Mouse (Mus musculus): ENCODE results near the gene Tab1. TPM values are rescaled to one million over a fixed set of nuclear protein-coding genes. Genes with fewer than 3 reads are reported as not detected.
A peak's percentile ranks its signal among the peaks of the same experiment; 100 is the strongest.

Gene Tab1
- polyA plus RNA-seq, 1 experiment from 2014 or later, result 38.3 TPM

GRCm38 (mm10) chr15:80160223-80160622 is 27.3 kb downstream of the Tab1 start:
- H3K4me2 ChIP-seq, result no peak overlapping the region
- no peak overlapping the region for H3K4me3 ChIP-seq
- no peaks in the 10 kb centered on the region for H3K9me3 ChIP-seq
- ATAC-seq (ENCODE audit: low FRiP score), result no peak
- no peaks in the 10 kb centered on the region for H3K27me3 ChIP-seq
- no peak overlapping the region for H3K9ac ChIP-seq
- H3K36me3 ChIP-seq, result peaks cover 74% of the 10 kb centered on the region
- 89% methylated on average over 13 of the region's 13 CpGs for WGBS
- peak overlapping the region; percentile 49; the same call in 1 of the 2 replicates for H3K27ac ChIP-seq
- H3K4me1 ChIP-seq (replicated peaks), result peaks cover 5% of the 10 kb centered on the region; the same call in 1 of the 2 replicates

GRCm38 (mm10) chr15:80160726-80161125 is 27.8 kb downstream of the Tab1 start:
- no peaks in the 10 kb centered on the region for H3K27me3 ChIP-seq
- no peak for ATAC-seq (ENCODE audit: low FRiP score)
- WGBS, result 85% methylated on average over 4 of the region's 4 CpGs
- H3K9me3 ChIP-seq, result no peaks in the 10 kb centered on the region
- no peak overlapping the region for H3K4me2 ChIP-seq
- H3K4me1 ChIP-seq (replicated peaks), result peaks cover 5% of the 10 kb centered on the region; the same call in 1 of the 2 replicates
- no peak overlapping the region for H3K4me3 ChIP-seq
- H3K9ac ChIP-seq, result no peak overlapping the region
- H3K27ac ChIP-seq, result no peak overlapping the region
- peaks cover 69% of the 10 kb centered on the region for H3K36me3 ChIP-seq

- no peak overlapping the region for H3K4me3 ChIP-seq
- H3K9me3 ChIP-seq, result no peaks in the 10 kb centered on the region
- H3K9ac ChIP-seq, result no peak overlapping the region
- H3K4me1 ChIP-seq (replicated peaks), result peaks cover 5% of the 10 kb centered on the region; the same call in 1 of the 2 replicates
- 86% methylated on average over 3 of the region's 3 CpGs for WGBS
- H3K27ac ChIP-seq, result no peak overlapping the region
- no peaks in the 10 kb centered on the region for H3K27me3 ChIP-seq
- no peak for ATAC-seq (ENCODE audit: low FRiP score)
- no peak overlapping the region for H3K4me2 ChIP-seq
- peaks cover 65% of the 10 kb centered on the region for H3K36me3 ChIP-seq
Observed at GRCm38 (mm10) chr15:80161199-80161598, 28.3 kb downstream of the Tab1 start.

DNA sequence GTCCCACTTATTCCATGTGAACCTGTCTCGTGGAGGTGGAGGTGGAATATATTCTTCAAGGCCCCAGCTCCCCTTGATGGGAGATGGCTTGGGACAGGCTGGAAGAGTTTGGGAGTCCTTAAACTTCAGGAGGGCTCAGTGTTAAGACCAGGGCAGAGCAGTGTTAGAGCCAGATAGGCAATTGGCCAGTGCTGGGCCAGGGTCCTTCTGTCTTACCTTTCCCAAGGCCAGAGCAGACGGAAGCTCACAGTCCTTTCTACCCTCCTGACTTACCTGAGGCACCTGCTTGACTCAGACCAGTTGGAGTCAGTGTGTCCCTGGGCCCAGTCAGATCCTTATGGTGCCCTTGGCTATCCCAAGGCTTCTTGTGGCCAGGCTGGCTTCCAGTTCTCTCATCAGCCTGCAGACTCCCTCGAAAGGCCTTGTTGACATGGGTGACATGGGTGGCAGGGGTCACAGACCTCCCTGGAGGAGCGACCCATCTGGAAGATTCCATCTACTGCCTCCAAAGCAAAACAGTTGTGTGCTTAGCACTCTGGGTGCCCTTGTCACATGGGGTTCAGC is 29.6 kb downstream of the Tab1 start:
- no peak overlapping the region for H3K4me3 ChIP-seq
- no peak overlapping the region for H3K4me2 ChIP-seq
- H3K27me3 ChIP-seq, result no peaks in the 10 kb centered on the region
- H3K9me3 ChIP-seq, result no peaks in the 10 kb centered on the region
- H3K36me3 ChIP-seq, result peaks cover 52% of the 10 kb centered on the region
- ATAC-seq (ENCODE audit: low FRiP score), result no peak
- H3K4me1 ChIP-seq (replicated peaks), result peaks cover 5% of the 10 kb centered on the region; the same call in 1 of the 2 replicates
- H3K27ac ChIP-seq, result no peak overlapping the region
- H3K9ac ChIP-seq, result no peak overlapping the region
- WGBS, result 95% methylated on average over 4 of the region's 4 CpGs

DNA sequence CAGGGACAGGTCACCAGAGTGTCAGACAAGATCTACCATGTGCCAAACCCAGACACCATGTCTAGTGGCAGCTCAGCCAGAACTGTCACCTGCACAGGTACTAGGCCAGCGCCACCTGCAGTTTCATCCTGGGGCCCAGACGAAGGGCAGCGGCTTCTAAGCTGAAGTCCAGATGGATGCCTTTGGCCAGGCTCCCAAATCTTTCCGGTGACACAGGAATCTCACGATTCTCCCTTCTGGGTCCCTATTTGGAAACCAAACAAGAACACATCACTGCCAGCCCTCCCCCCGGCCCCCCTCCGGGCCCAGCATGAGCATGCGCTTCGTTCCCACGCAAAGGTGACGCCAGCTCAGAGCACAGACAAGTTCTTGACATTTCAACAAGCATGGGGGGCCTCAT is 30.3 kb downstream of the Tab1 start:
- Histone ChIP-seq H3K36me3 (peaks cover 44% of the 10 kb centered on the region), H3K4me1 (replicated peaks) (peaks cover 5% of the 10 kb centered on the region; the same call in 1 of the 2 replicates), H3K4me3 (no peak overlapping the region), H3K27me3 (no peaks in the 10 kb centered on the region), H3K27ac (no peak overlapping the region), H3K9me3 (no peaks in the 10 kb centered on the region), H3K9ac (no peak overlapping the region), H3K4me2 (no peak overlapping the region)
- no peak for ATAC-seq (ENCODE audit: low FRiP score)
- whole genome bisulfite sequencing, result 82% methylated on average over 11 of the region's 11 CpGs

GRCm38 (mm10) chr15:80163716-80164115 is 30.8 kb downstream of the Tab1 start:
- 84% methylated on average over 4 of the region's 4 CpGs for WGBS
- Histone ChIP-seq H3K4me1 (replicated peaks) (peaks cover 5% of the 10 kb centered on the region; the same call in 1 of the 2 replicates), H3K27ac (no peak overlapping the region), H3K36me3 (peaks cover 39% of the 10 kb centered on the region), H3K9ac (no peak overlapping the region), H3K4me2 (no peak overlapping the region), H3K27me3 (no peaks in the 10 kb centered on the region), H3K9me3 (no peaks in the 10 kb centered on the region), H3K4me3 (no peak overlapping the region)
- ATAC-seq (ENCODE audit: low FRiP score), result no peak

DNA sequence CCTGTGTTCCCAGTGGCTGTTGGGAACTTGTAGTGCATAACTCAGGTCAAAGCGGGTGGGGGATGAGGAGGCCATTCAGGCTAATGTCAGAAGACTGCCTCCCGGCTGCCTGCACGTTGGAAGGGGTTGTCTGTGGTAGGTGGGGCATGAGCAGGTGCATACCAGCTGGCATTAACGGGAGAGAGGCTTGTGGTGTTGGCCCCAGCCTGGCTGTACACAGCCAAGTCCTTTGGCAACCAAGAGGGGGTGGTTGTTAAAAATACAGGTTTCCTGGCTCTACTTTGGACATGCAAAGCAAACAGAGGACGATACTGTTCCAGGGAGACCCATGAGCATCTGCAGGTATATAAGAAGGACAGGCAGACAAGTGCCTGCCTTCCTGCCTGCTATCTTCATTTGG is 32.5 kb downstream of the Tab1 start:
- 54% methylated on average over 5 of the region's 5 CpGs for WGBS

DNA sequence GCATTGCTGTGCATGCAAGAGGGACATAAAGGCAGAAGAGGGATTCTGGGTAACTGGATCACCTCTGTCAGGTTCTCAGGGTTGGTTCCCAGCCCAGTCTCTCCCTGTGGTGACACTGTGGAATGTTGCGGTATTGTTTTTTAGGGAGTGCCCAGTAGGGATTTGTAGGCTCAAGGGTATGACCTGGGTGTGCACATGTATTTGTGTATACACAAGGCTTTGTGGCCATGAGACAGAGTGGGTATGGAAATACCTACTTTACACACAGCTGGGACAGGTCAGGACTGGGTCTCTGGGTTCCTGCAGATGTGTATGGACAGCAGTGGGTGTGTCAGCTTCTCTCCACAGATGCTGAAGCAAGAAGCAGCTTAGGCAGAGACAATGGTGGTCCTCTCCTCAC is 36.6 kb downstream of the Tab1 start:
- Histone ChIP-seq H3K9me3 (no peaks in the 10 kb centered on the region), H3K4me1 (replicated peaks) (peaks cover 15% of the 10 kb centered on the region), H3K27ac (no peak overlapping the region), H3K9ac (no peak overlapping the region), H3K36me3 (no peaks in the 10 kb centered on the region), H3K27me3 (0 out of 2 replicates have a peak, but pooled peaks cover 4% of the 10 kb centered on the region), H3K4me2 (no peak overlapping the region), H3K4me3 (no peak overlapping the region)
- WGBS, result 90% methylated on average over 1 of the region's 1 CpGs
- no peak for ATAC-seq (ENCODE audit: low FRiP score)

More for the DNA sequence above, 32.5 kb downstream of the Tab1 start:
- Histone ChIP-seq H3K4me3 (no peak overlapping the region), H3K4me2 (no peak overlapping the region), H3K9me3 (no peaks in the 10 kb centered on the region), H3K27me3 (no peaks in the 10 kb centered on the region), H3K9ac (no peak overlapping the region), H3K27ac (no peak overlapping the region), H3K4me1 (replicated peaks) (no peaks in the 10 kb centered on the region; the same call in 1 of the 2 replicates), H3K36me3 (peaks cover 23% of the 10 kb centered on the region)
- no peak for ATAC-seq (ENCODE audit: low FRiP score)

GRCm38 (mm10) chr15:80170357-80170756 is 37.4 kb downstream of the Tab1 start:
- Histone ChIP-seq H3K27ac (no peak overlapping the region), H3K4me2 (no peak overlapping the region), H3K4me3 (no peak overlapping the region), H3K4me1 (replicated peaks) (peaks cover 24% of the 10 kb centered on the region), H3K36me3 (no peaks in the 10 kb centered on the region), H3K27me3 (0 out of 2 replicates have a peak, but pooled peaks cover 4% of the 10 kb centered on the region), H3K9me3 (no peaks in the 10 kb centered on the region), H3K9ac (no peak overlapping the region)
- 47% methylated on average over 4 of the region's 4 CpGs for WGBS
- no peak for ATAC-seq (ENCODE audit: low FRiP score)

DNA sequence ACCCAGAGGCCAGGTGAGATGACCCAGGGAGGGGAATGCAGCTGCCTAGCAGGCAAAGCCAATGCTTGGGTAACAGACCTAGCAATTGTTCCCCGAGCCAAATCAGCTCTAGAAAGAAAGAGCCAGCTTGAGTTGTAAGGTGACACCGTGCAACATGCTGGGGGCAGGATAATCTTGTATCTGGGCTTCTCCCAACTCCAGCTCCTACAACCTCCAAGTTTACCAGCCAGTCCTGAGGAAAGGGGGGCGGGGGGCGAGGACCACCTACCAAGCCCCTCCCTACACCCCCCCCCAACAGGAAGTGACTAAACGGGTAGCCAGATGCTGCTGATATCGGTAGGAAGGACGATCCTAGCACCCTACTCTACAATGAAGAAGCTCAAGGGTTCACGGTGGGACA is 38.4 kb downstream of the Tab1 start:
- Histone ChIP-seq H3K9ac (no peak overlapping the region), H3K4me2 (no peak overlapping the region), H3K27ac (no peak overlapping the region), H3K4me3 (no peak overlapping the region), H3K4me1 (replicated peaks) (peaks cover 33% of the 10 kb centered on the region), H3K27me3 (0 out of 2 replicates have a peak, but pooled peaks cover 4% of the 10 kb centered on the region), H3K9me3 (no peaks in the 10 kb centered on the region), H3K36me3 (no peaks in the 10 kb centered on the region)
- WGBS, result 12% methylated on average over 8 of the region's 8 CpGs
- no peak for ATAC-seq (ENCODE audit: low FRiP score)

DNA sequence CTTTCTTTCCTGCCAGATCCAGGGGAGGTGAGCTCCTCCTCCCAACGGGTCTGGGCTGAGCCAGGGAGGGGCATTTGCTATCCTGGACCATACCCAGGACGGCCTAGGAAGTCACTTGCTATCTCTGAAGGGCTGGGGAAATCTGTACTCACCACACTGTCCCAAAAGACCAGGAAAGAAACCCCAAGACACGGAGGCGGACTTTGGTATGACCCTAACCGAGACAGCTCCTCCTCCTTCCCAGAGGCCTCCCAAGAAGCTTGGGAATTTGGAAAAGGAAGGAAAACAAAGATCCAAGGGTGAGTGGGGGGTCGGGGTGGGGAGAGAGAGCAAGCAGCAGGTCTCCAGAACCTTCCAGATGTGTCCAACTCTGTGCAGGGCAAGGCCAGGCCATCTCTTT is 38.9 kb downstream of the Tab1 start:
- Histone ChIP-seq H3K9me3 (no peaks in the 10 kb centered on the region), H3K27ac (no peak overlapping the region), H3K27me3 (0 out of 2 replicates have a peak, but pooled peaks cover 4% of the 10 kb centered on the region), H3K4me1 (replicated peaks) (peaks cover 38% of the 10 kb centered on the region), H3K4me2 (no peak overlapping the region), H3K9ac (no peak overlapping the region), H3K36me3 (no peaks in the 10 kb centered on the region), H3K4me3 (no peak overlapping the region)
- WGBS, result 21% methylated on average over 6 of the region's 6 CpGs
- no peak for ATAC-seq (ENCODE audit: low FRiP score)

- Histone ChIP-seq H3K4me3 (peak within 1 kb of the TSS; percentile 95), H3K4me1 (replicated peaks) (peaks cover 42% of the 10 kb centered on the region), H3K27me3 (0 out of 2 replicates have a peak, but pooled peaks cover 4% of the 10 kb centered on the region), H3K36me3 (no peaks in the 10 kb centered on the region), H3K9me3 (no peaks in the 10 kb centered on the region), H3K4me2 (peak within 1 kb of the TSS; percentile 85), H3K9ac (peak within 1 kb of the TSS; percentile 99), H3K27ac (peak within 1 kb of the TSS; percentile 97)
- 2% methylated on average over 38 of the region's 85 CpGs for WGBS
- ATAC-seq (ENCODE audit: low FRiP score), result peak; percentile 83
Observed at GRCm38 (mm10) chr15:80173001-80173771, 40.3 kb downstream of the Tab1 start, which contains the start of gene Mgat3. Gene Mgat3, plus strand, starts transcription at chr15:80173721.
